14 mouse cellular contexts compared by ENCODE assay signal in the genomic region with DNA sequence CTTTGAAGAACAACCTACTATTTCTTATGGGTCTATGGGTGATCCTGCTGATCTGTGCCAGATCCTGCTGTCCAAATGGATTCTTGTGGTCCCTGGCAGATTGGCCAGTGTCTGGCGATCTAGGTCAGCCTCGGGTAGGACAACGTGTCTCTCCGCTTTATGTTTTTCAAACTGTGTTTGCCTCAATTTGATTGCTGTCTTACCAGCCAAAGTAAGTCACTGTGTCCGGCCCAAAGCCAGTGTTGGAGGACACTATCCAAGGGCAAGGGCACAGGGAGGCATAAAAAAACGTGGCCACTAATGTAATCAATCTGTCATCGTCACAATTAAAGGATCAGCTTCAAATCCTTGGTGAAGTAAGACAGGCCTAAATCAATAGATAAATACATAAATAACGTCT.
"Had no signal": no experiment of that assay in that cellular context is flagged by ENCODE, and none has a peak within 500 bp of the region (broad histone marks: within the 10 kb centered on the region; RNA-seq: fewer than 3 reads in every experiment).

No protein-coding gene starts in this region.

- H3K4me2 ChIP-seq: kidney, embryonic 15.5 days; liver, embryonic 11.5 days; lung, embryonic 14.5 days; midbrain, embryonic 12.5 days; neural tube, embryonic 12.5 days; stomach, embryonic 15.5 days had no signal

- H3K9me3 ChIP-seq: kidney, embryonic 15.5 days; midbrain, embryonic 12.5 days; neural tube, embryonic 12.5 days; stomach, embryonic 15.5 days had no signal

- H3K9ac ChIP-seq: kidney, embryonic 15.5 days; lung, embryonic 14.5 days; midbrain, embryonic 12.5 days; neural tube, embryonic 12.5 days; stomach, embryonic 15.5 days had no signal

- H3K4me3 ChIP-seq: kidney, embryonic 15.5 days; midbrain, embryonic 12.5 days; myocyte; neural tube, embryonic 12.5 days; stomach, embryonic 15.5 days had no signal

- H3K27me3 ChIP-seq: kidney, embryonic 15.5 days; midbrain, embryonic 12.5 days; neural tube, embryonic 12.5 days; stomach, embryonic 15.5 days had no signal

- DNase-seq: kidney, adult 2 months; kidney, postnatal 14 days; left cerebral cortex, postnatal 4 days; lung, embryonic 14.5 days; lung, postnatal 10 days; lung, postnatal 4 days; retina, postnatal 1 day; thymus, postnatal 4 days had no signal

- H3K36me3 ChIP-seq: kidney, embryonic 15.5 days; midbrain, embryonic 12.5 days; neural tube, embryonic 12.5 days; stomach, embryonic 15.5 days had no signal

- H3K27ac ChIP-seq: kidney, embryonic 15.5 days; midbrain, embryonic 12.5 days; neural tube, embryonic 12.5 days; stomach, embryonic 15.5 days had no signal

- H3K4me1 ChIP-seq: midbrain, embryonic 12.5 days; neural tube, embryonic 12.5 days; stomach, embryonic 15.5 days had no signal
